Mouse (Mus musculus) neural tube, embryonic 15.5 days (tissue): ENCODE results near the gene Foxp3. TPM values are rescaled to one million over a fixed set of nuclear protein-coding genes. Genes with fewer than 3 reads are reported as not detected.
A peak's percentile ranks its signal among the peaks of the same experiment; 100 is the strongest.

Source experiments
- ATAC-seq: fragments of 200-750 bp; cut with Nextera tagmentation; 2 replicates; pipeline ENCODE4 v1.8.0; 2017; ENCODE audit warnings: mild to moderate bottlenecking, moderate TSS enrichment, moderate library complexity; ENCODE audit not compliant: low FRiP score
- H3K27ac ChIP-seq: fragments of 300-500 bp; sonication (generic); replicated peaks from 2 replicates; pipeline ENCODE4 v1.5.1; 2015; ENCODE audit warnings: mild to moderate bottlenecking, inconsistent platforms
- H3K27me3 ChIP-seq: fragments of 300-500 bp; sonication (generic); replicated peaks from 2 replicates; pipeline ENCODE4 v1.6.1; 2015; ENCODE audit warnings: inconsistent platforms
- H3K36me3 ChIP-seq: fragments of 300-500 bp; sonication (generic); 2 replicates; pipeline ENCODE4 v1.6.1; 2015; ENCODE audit warnings: inconsistent platforms
- H3K4me1 ChIP-seq: fragments of 300-500 bp; sonication (generic); 2 replicates; pipeline ENCODE4 v1.6.1; 2015; ENCODE audit warnings: inconsistent platforms
- H3K4me2 ChIP-seq: fragments of 300-500 bp; sonication (generic); 2 replicates; pipeline ENCODE4 v1.6.1; 2015; ENCODE audit warnings: inconsistent platforms, mild to moderate bottlenecking, moderate library complexity
- H3K4me3 ChIP-seq: fragments of 300-500 bp; sonication (generic); replicated peaks from 2 replicates; pipeline ENCODE4 v1.5.1; 2015; ENCODE audit warnings: mild to moderate bottlenecking, inconsistent platforms
- H3K9ac ChIP-seq: fragments of 300-500 bp; sonication (generic); replicated peaks from 2 replicates; pipeline ENCODE4 v1.6.1; 2015; ENCODE audit warnings: mild to moderate bottlenecking, inconsistent platforms
- H3K9me3 ChIP-seq: fragments of 300-500 bp; sonication (generic); replicated peaks from 2 replicates; pipeline ENCODE4 v1.6.1; 2016; ENCODE audit warnings: inconsistent platforms
- WGBS: fragments of 180-500 bp; shearing (Covaris S2); methylation state at CpG from one replicate; pipeline ENCODE4 v1.1.7; 2015; ENCODE audit warnings: mixed read lengths; 5-methylcytosine and 5-hydroxymethylcytosine counted together
- polyA plus RNA-seq: library from polyadenylated mRNA; unstranded; fragments of >200 nt; fragmentation: Nextera tagmentation; extraction: Ambion mirVana; gene quantifications from 2 replicates; pipeline ENCODE4 v1.2.1, GENCODE M21; 2015

Gene Foxp3
- polyA plus RNA-seq, 1 experiment from 2014 or later, result 0.08 TPM

- WGBS, result 92% methylated on average over 2 of the region's 2 CpGs
- Histone ChIP-seq H3K9ac (no peak overlapping the region), H3K4me3 (no peak overlapping the region), H3K9me3 (no peaks in the 10 kb centered on the region), H3K36me3 (no peaks in the 10 kb centered on the region), H3K27me3 (no peaks in the 10 kb centered on the region), H3K27ac (no peak overlapping the region), H3K4me1 (no peaks in the 10 kb centered on the region), H3K4me2 (no peak overlapping the region)
- ATAC-seq, result no peak
Measured at GRCm38 (mm10) chrX:7581151-7581550, 7.7 kb downstream of the Foxp3 start.

GRCm38 (mm10) chrX:7583881-7584280 lies 10.4 kb downstream of the Foxp3 start:
- Histone ChIP-seq H3K27ac (no peak overlapping the region), H3K36me3 (no peaks in the 10 kb centered on the region), H3K9ac (no peak overlapping the region), H3K4me3 (no peak overlapping the region), H3K4me1 (no peaks in the 10 kb centered on the region), H3K4me2 (no peak overlapping the region), H3K27me3 (no peaks in the 10 kb centered on the region), H3K9me3 (no peaks in the 10 kb centered on the region)
- 97% methylated on average over 11 of the region's 11 CpGs for WGBS
- ATAC-seq, result no peak

- no peaks in the 10 kb centered on the region for H3K9me3 ChIP-seq
- H3K4me3 ChIP-seq, result no peak overlapping the region
- no peak overlapping the region for H3K27ac ChIP-seq
- ATAC-seq, result no peak
- no peaks in the 10 kb centered on the region for H3K4me1 ChIP-seq
- 93% methylated on average over 4 of the region's 5 CpGs for WGBS
- H3K27me3 ChIP-seq, result no peaks in the 10 kb centered on the region
- no peak overlapping the region for H3K9ac ChIP-seq
- H3K4me2 ChIP-seq, result no peak overlapping the region
- H3K36me3 ChIP-seq, result 0 out of 2 replicates have a peak, but pooled peaks cover 4% of the 10 kb centered on the region
Measured at GRCm38 (mm10) chrX:7586356-7586755, 12.9 kb downstream of the Foxp3 start.

GRCm38 (mm10) chrX:7595371-7595770 lies 21.9 kb downstream of the Foxp3 start:
- no peak overlapping the region for H3K9ac ChIP-seq
- ATAC-seq, result no peak
- H3K4me2 ChIP-seq, result no peak overlapping the region
- no peak overlapping the region for H3K27ac ChIP-seq
- H3K4me3 ChIP-seq, result no peak overlapping the region
- no peaks in the 10 kb centered on the region for H3K4me1 ChIP-seq
- peaks cover 8% of the 10 kb centered on the region; the same call in 1 of the 2 replicates for H3K36me3 ChIP-seq
- WGBS, result 92% methylated on average over 9 of the region's 9 CpGs
- H3K9me3 ChIP-seq, result no peaks in the 10 kb centered on the region
- H3K27me3 ChIP-seq, result no peaks in the 10 kb centered on the region

GRCm38 (mm10) chrX:7604004-7604403 lies 30.6 kb downstream of the Foxp3 start:
- no peaks in the 10 kb centered on the region for H3K27me3 ChIP-seq
- H3K36me3 ChIP-seq, result 0 out of 2 replicates have a peak, but pooled peaks cover 2% of the 10 kb centered on the region
- H3K4me2 ChIP-seq, result peak overlapping the region; percentile 56
- H3K9me3 ChIP-seq, result no peaks in the 10 kb centered on the region
- ATAC-seq, result no peak
- H3K9ac ChIP-seq, result no peak overlapping the region
- peaks cover 10% of the 10 kb centered on the region for H3K4me1 ChIP-seq
- 0 out of 2 replicates have a peak overlapping the region, but pooled peaks have one; percentile 51 for H3K4me3 ChIP-seq
- WGBS, result 94% methylated on average over 7 of the region's 7 CpGs
- no peak overlapping the region for H3K27ac ChIP-seq

GRCm38 (mm10) chrX:7604879-7605574 lies 31.6 kb downstream of the Foxp3 start, which contains the start of gene Ccdc22:
TSS of gene Ccdc22 (minus strand) at chrX:7605517.
- WGBS, result 22% methylated on average over 28 of the region's 28 CpGs
- no peaks in the 10 kb centered on the region for H3K27me3 ChIP-seq
- no peaks in the 10 kb centered on the region for H3K36me3 ChIP-seq
- H3K4me3 ChIP-seq, result peak within 1 kb of the TSS; percentile 51
- ATAC-seq, result peak; percentile 91
- H3K9me3 ChIP-seq, result no peaks in the 10 kb centered on the region
- H3K4me2 ChIP-seq, result peak within 1 kb of the TSS; percentile 56
- H3K4me1 ChIP-seq, result peaks cover 10% of the 10 kb centered on the region
- H3K9ac ChIP-seq, result peak within 1 kb of the TSS; percentile 42
- peak within 1 kb of the TSS; percentile 71 for H3K27ac ChIP-seq

- H3K36me3 ChIP-seq, result no peaks in the 10 kb centered on the region
- no peaks in the 10 kb centered on the region for H3K27me3 ChIP-seq
- H3K4me3 ChIP-seq, result no peak overlapping the region
- no peak overlapping the region for H3K9ac ChIP-seq
- no peaks in the 10 kb centered on the region for H3K9me3 ChIP-seq
- peaks cover 10% of the 10 kb centered on the region for H3K4me1 ChIP-seq
- no peak; the same call in 1 of the 2 replicates for ATAC-seq
- 46% methylated on average over 8 of the region's 8 CpGs for WGBS
- 0 out of 2 replicates have a peak overlapping the region, but pooled peaks have one; percentile 56 for H3K4me2 ChIP-seq
- no peak overlapping the region for H3K27ac ChIP-seq
Measured at GRCm38 (mm10) chrX:7605575-7605941, 32.1 kb downstream of the Foxp3 start.

- no peaks in the 10 kb centered on the region for H3K36me3 ChIP-seq
- ATAC-seq, result no peak
- no peak within 1 kb of the TSS for H3K4me2 ChIP-seq
- 85% methylated on average over 6 of the region's 6 CpGs for WGBS
- H3K9me3 ChIP-seq, result no peaks in the 10 kb centered on the region
- no peak within 1 kb of the TSS for H3K4me3 ChIP-seq
- peaks cover 10% of the 10 kb centered on the region for H3K4me1 ChIP-seq
- H3K27ac ChIP-seq, result no peak within 1 kb of the TSS
- H3K27me3 ChIP-seq, result no peaks in the 10 kb centered on the region
- no peak within 1 kb of the TSS for H3K9ac ChIP-seq
Measured at GRCm38 (mm10) chrX:7606783-7607182, 33.3 kb downstream of the Foxp3 start, which contains the start of gene Cacna1f. TSS of gene Cacna1f (plus strand) at chrX:7607083.

GRCm38 (mm10) chrX:7610035-7610434 lies 36.6 kb downstream of the Foxp3 start:
- no peaks in the 10 kb centered on the region for H3K4me1 ChIP-seq
- peak; percentile 60 for ATAC-seq
- H3K27ac ChIP-seq, result peak overlapping the region; percentile 60
- no peaks in the 10 kb centered on the region for H3K27me3 ChIP-seq
- peak overlapping the region; percentile 72 for H3K4me2 ChIP-seq
- H3K4me3 ChIP-seq, result peak overlapping the region; percentile 42
- H3K9me3 ChIP-seq, result no peaks in the 10 kb centered on the region
- H3K9ac ChIP-seq, result peak overlapping the region; percentile 49
- WGBS, result 34% methylated on average over 21 of the region's 21 CpGs
- H3K36me3 ChIP-seq, result no peaks in the 10 kb centered on the region

GRCm38 (mm10) chrX:7610536-7611258 lies 37.3 kb downstream of the Foxp3 start:
- 29% methylated on average over 26 of the region's 26 CpGs for WGBS
- Histone ChIP-seq H3K27ac (peak overlapping the region; percentile 60), H3K9ac (peak overlapping the region; percentile 49)

GRCm38 (mm10) chrX:7617889-7618551 lies 44.6 kb downstream of the Foxp3 start:
- Histone ChIP-seq H3K4me2 (no peak overlapping the region), H3K4me3 (no peak overlapping the region), H3K27ac (no peak overlapping the region), H3K9ac (no peak overlapping the region), H3K9me3 (no peaks in the 10 kb centered on the region), H3K27me3 (no peaks in the 10 kb centered on the region), H3K36me3 (no peaks in the 10 kb centered on the region), H3K4me1 (no peaks in the 10 kb centered on the region)
- ATAC-seq, result no peak
- 84% methylated on average over 12 of the region's 12 CpGs for WGBS

More at GRCm38 (mm10) chrX:7610536-7611258, 37.3 kb downstream of the Foxp3 start:
- peak overlapping the region; percentile 72 for H3K4me2 ChIP-seq
- H3K4me3 ChIP-seq, result peak overlapping the region; percentile 42
- peak; percentile 78 for ATAC-seq
- no peaks in the 10 kb centered on the region for H3K27me3 ChIP-seq
- no peaks in the 10 kb centered on the region for H3K9me3 ChIP-seq
- no peaks in the 10 kb centered on the region for H3K4me1 ChIP-seq
- no peaks in the 10 kb centered on the region for H3K36me3 ChIP-seq
